8 mouse cellular contexts compared by ENCODE assay signal in the genomic region with DNA sequence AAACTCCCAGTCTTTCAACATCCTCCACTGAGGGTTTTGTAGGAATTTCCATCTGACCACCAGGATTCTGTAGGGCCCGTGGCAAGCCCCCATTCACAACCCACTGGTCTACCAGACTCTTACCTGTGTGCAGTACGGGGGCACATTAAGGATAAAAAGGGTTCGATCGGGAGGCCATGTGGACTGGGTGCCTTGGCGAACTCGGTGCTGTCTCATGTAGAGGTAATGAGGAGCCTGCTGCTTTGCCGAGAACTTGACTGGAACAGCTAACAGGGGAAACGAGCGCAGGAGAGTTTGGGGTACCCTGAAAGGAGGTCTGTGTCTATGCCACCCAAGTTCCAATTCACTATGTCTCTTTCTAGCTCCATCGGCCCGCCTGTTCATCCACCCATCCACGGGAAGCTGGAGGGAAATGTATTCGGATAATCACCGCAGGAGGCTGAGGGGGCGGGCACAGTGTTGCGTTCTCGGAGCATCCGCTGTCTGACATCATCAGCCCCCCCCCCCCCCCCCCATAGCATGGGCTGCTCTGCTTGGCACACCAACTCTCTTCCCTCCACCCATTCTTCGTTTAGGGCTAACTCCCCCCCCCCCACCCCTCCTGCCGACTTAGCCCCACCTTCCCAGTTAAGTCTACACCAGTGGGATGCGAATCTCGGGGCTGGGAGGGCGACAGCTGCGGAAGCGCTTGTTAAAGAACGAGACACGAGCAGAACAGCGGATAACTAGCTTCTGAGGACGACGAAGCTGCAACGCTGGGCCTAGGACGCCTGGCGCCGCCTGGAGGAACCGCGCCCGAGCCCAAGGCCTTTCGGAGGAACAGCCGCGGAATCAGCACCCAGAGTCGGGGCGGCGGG. TPM values are rescaled to one million over a fixed set of nuclear protein-coding genes. Genes with fewer than 3 reads are reported as not detected.
A peak's percentile ranks its signal among the peaks of the same experiment; 100 is the strongest.
DNase-seq lines count a peak whose midpoint lies in the region; ATAC-seq and TF ChIP-seq lines count a peak whose summit lies in the region.

No protein-coding gene starts in this region.

- no peak for TF ChIP-seq POLR2A in limb, embryonic 14.5 days (IDR thresholded peaks at IDR 0.05; ENCODE audit: borderline replicate concordance, extremely low read depth, insufficient read depth, insufficient read length)

- intact Hi-C loops in gastrocnemius, postnatal 14 days (cut with DNase I; ENCODE audit: low total_unique reads), result no loop called here

- peak overlapping the region; percentile 68 for H3K27ac ChIP-seq in forebrain, embryonic 12.5 days
- H3K27ac ChIP-seq in limb, embryonic 14.5 days (replicated peaks; ENCODE audit: low read depth, low read length), result peak overlapping the region; percentile 63
- peak overlapping the region; percentile 83 for H3K27ac ChIP-seq in midbrain, embryonic 14.5 days (replicated peaks; ENCODE audit: low read depth, low read length)

- H3K9ac ChIP-seq in forebrain, embryonic 12.5 days, result peak overlapping the region; percentile 69
- peak overlapping the region; percentile 61 for H3K9ac ChIP-seq in limb, embryonic 14.5 days (ENCODE audit: low read depth, low read length, severe bottlenecking)
- peak overlapping the region; percentile 62 for H3K9ac ChIP-seq in midbrain, embryonic 14.5 days (replicated peaks; ENCODE audit: low read length)

- WGBS in forebrain, embryonic 12.5 days, result 4% methylated on average over 42 of the region's 43 CpGs
- WGBS in limb, embryonic 14.5 days, result 4% methylated on average over 36 of the region's 43 CpGs
- 3% methylated on average over 42 of the region's 43 CpGs for WGBS in midbrain, embryonic 14.5 days

- H3K27me3 ChIP-seq in forebrain, embryonic 12.5 days, result no peaks in the 10 kb centered on the region
- H3K27me3 ChIP-seq in limb, embryonic 14.5 days (ENCODE audit: control insufficient read depth, insufficient read depth, low read length), result no peaks in the 10 kb centered on the region
- H3K27me3 ChIP-seq in midbrain, embryonic 14.5 days (ENCODE audit: control insufficient read depth, insufficient read depth, low read length), result no peaks in the 10 kb centered on the region

- DNase-seq in gastrocnemius, postnatal 14 days, result peak; percentile 38
- no peak for DNase-seq in gastrocnemius, adult 8-10 months (ENCODE audit: low spot score in 2 of 2)
- peak; percentile 41 for DNase-seq in c-Kit-positive CD71-positive TER-119-positive erythroid progenitor cells, embryonic 14.5 days (ENCODE audit: low spot score)
- peak; percentile 84 for DNase-seq in induced T-regulatory cell, adult 2 months (ENCODE audit: low read depth)
- DNase-seq in limb, embryonic 14.5 days (ENCODE audit: low spot score), result peak; percentile 57
- peak; percentile 79 for DNase-seq in midbrain, embryonic 14.5 days
- peak; percentile 43 for DNase-seq in telencephalon, adult 2 months (ENCODE audit: low read depth, low spot score)

- peak overlapping the region; percentile 81 for H3K4me3 ChIP-seq in forebrain, embryonic 12.5 days (replicated peaks)
- H3K4me3 ChIP-seq in limb, embryonic 14.5 days (replicated peaks; ENCODE audit: low read length), result peak overlapping the region; percentile 87
- peak overlapping the region; percentile 79 for H3K4me3 ChIP-seq in midbrain, embryonic 14.5 days (replicated peaks; ENCODE audit: low read depth, low read length)

- H3K4me1 ChIP-seq in forebrain, embryonic 12.5 days, result peaks cover 16% of the 10 kb centered on the region
- H3K4me1 ChIP-seq in limb, embryonic 14.5 days (ENCODE audit: control insufficient read depth, insufficient read depth, low read length), result no peaks in the 10 kb centered on the region
- H3K4me1 ChIP-seq in midbrain, embryonic 14.5 days (ENCODE audit: control insufficient read depth, insufficient read depth, low read length), result peaks cover 8% of the 10 kb centered on the region

- H3K36me3 ChIP-seq in forebrain, embryonic 12.5 days (replicated peaks), result peaks cover 50% of the 10 kb centered on the region
- H3K36me3 ChIP-seq in limb, embryonic 14.5 days (ENCODE audit: control insufficient read depth, insufficient read depth, low read length), result peaks cover 50% of the 10 kb centered on the region
- peaks cover 42% of the 10 kb centered on the region for H3K36me3 ChIP-seq in midbrain, embryonic 14.5 days (ENCODE audit: control insufficient read depth, insufficient read depth, low read length)

- ATAC-seq in forebrain, embryonic 12.5 days (ENCODE audit: low FRiP score), result peak; percentile 58
- ATAC-seq in limb, embryonic 14.5 days (ENCODE audit: low FRiP score, low read depth), result peak; percentile 34
- peak; percentile 53 for ATAC-seq in midbrain, embryonic 14.5 days (ENCODE audit: low FRiP score, low TSS enrichment)

- H3K9me3 ChIP-seq in forebrain, embryonic 12.5 days, result no peaks in the 10 kb centered on the region
- H3K9me3 ChIP-seq in limb, embryonic 14.5 days (ENCODE audit: control insufficient read depth, low read length), result no peaks in the 10 kb centered on the region
- no peaks in the 10 kb centered on the region for H3K9me3 ChIP-seq in midbrain, embryonic 14.5 days (ENCODE audit: control insufficient read depth, low read length)

- peak overlapping the region; percentile 85 for H3K4me2 ChIP-seq in forebrain, embryonic 12.5 days
- peak overlapping the region; percentile 58 for H3K4me2 ChIP-seq in limb, embryonic 14.5 days (replicated peaks; ENCODE audit: low read depth, low read length, severe bottlenecking)
- peak overlapping the region; percentile 77 for H3K4me2 ChIP-seq in midbrain, embryonic 14.5 days (ENCODE audit: low read length)

RNA-seq across cellular contexts. Expression of a gene that starts 0.7 kb away (rescaled TPM):
- total RNA-seq in gastrocnemius, postnatal 14 days (2021), result 10 to 100 TPM; 40.2 to 41.2 TPM
- total RNA-seq in gastrocnemius, adult 8-10 months (2022), result 10 to 100 TPM; 32.9 to 48.0 (median 41.8) TPM
- polyA plus RNA-seq in forebrain, embryonic 12.5 days (2016; fragmentation: Nextera tagmentation; extraction: Ambion mirVana), result 64.8 and 65.9 TPM in 2 replicates
- 82.1 and 92.1 TPM in 2 replicates for polyA plus RNA-seq in limb, embryonic 14.5 days (2012; rRNA removed)
- 60.9 and 61.7 TPM in 2 replicates for polyA plus RNA-seq in limb, embryonic 14.5 days (2014; fragmentation: Nextera tagmentation; extraction: Ambion mirVana)
- 57.0 and 62.3 TPM in 2 replicates for polyA plus RNA-seq in midbrain, embryonic 14.5 days (2014; fragmentation: Nextera tagmentation; extraction: Ambion mirVana)

RNA-seq across cellular contexts. Expression of a gene that starts 27.2 kb away (rescaled TPM):
- 10 to 100 TPM; 25.8 to 26.5 TPM for total RNA-seq in gastrocnemius, postnatal 14 days (2021)
- total RNA-seq in gastrocnemius, adult 8-10 months (2022), result 10 to 100 TPM; 12.3 to 18.1 (median 16.9) TPM
- polyA plus RNA-seq in forebrain, embryonic 12.5 days (2016; fragmentation: Nextera tagmentation; extraction: Ambion mirVana), result 173 and 177 TPM in 2 replicates
- 88.2 and 94.3 TPM in 2 replicates for polyA plus RNA-seq in limb, embryonic 14.5 days (2012; rRNA removed)
- 150 and 154 TPM in 2 replicates for polyA plus RNA-seq in limb, embryonic 14.5 days (2014; fragmentation: Nextera tagmentation; extraction: Ambion mirVana)
- polyA plus RNA-seq in midbrain, embryonic 14.5 days (2014; fragmentation: Nextera tagmentation; extraction: Ambion mirVana), result 148 and 174 TPM in 2 replicates

RNA-seq across cellular contexts. Expression of a gene that starts 32.6 kb away (rescaled TPM):
- 10 to 100 TPM; 31.9 to 32.5 TPM for total RNA-seq in gastrocnemius, postnatal 14 days (2021)
- 10 to 100 TPM; 19.2 to 30.2 (median 25.4) TPM for total RNA-seq in gastrocnemius, adult 8-10 months (2022)
- 36.0 and 45.4 TPM in 2 replicates for polyA plus RNA-seq in forebrain, embryonic 12.5 days (2016; fragmentation: Nextera tagmentation; extraction: Ambion mirVana)
- 62.7 and 78.5 TPM in 2 replicates for polyA plus RNA-seq in limb, embryonic 14.5 days (2012; rRNA removed)
- polyA plus RNA-seq in limb, embryonic 14.5 days (2014; fragmentation: Nextera tagmentation; extraction: Ambion mirVana), result 68.2 and 75.0 TPM in 2 replicates
- polyA plus RNA-seq in midbrain, embryonic 14.5 days (2014; fragmentation: Nextera tagmentation; extraction: Ambion mirVana), result 23.1 and 24.7 TPM in 2 replicates

RNA-seq across cellular contexts. Expression of a gene that starts 50.5 kb away (rescaled TPM):
- total RNA-seq in gastrocnemius, postnatal 14 days (2021), result 10 to 100 TPM; 69.1 to 74.4 TPM
- total RNA-seq in gastrocnemius, adult 8-10 months (2022), result 10 to 100 TPM; 40.7 to 56.5 (median 45.0) TPM
- 125 and 140 TPM in 2 replicates for polyA plus RNA-seq in forebrain, embryonic 12.5 days (2016; fragmentation: Nextera tagmentation; extraction: Ambion mirVana)
- 73.3 and 79.9 TPM in 2 replicates for polyA plus RNA-seq in limb, embryonic 14.5 days (2012; rRNA removed)
- 135 and 136 TPM in 2 replicates for polyA plus RNA-seq in limb, embryonic 14.5 days (2014; fragmentation: Nextera tagmentation; extraction: Ambion mirVana)
- 89.7 and 107 TPM in 2 replicates for polyA plus RNA-seq in midbrain, embryonic 14.5 days (2014; fragmentation: Nextera tagmentation; extraction: Ambion mirVana)

Comparison
In these comparisons a context has a peak if more than half of its experiments do, and no peak if none do; other contexts are left out.
1. DNase-seq: peak in gastrocnemius, postnatal 14 days (single experiment), c-Kit-positive CD71-positive TER-119-positive erythroid progenitor cells, embryonic 14.5 days (single experiment), induced T-regulatory cell, adult 2 months (single experiment), limb, embryonic 14.5 days (single experiment), midbrain, embryonic 14.5 days (single experiment) and telencephalon, adult 2 months (single experiment); none in gastrocnemius, adult 8-10 months (0 of 2).
2. Peak in every context shown above with its lines, with median percentiles within 50 percentile points of each other: ATAC-seq, H3K27ac ChIP-seq, H3K4me2 ChIP-seq, H3K4me3 ChIP-seq and H3K9ac ChIP-seq.